Mouse (Mus musculus) midbrain, embryonic 16.5 days (tissue): ENCODE measurements around the gene Cadm1. TPM values are rescaled to one million over a fixed set of nuclear protein-coding genes. Genes with fewer than 3 reads are reported as not detected.
A peak's percentile ranks its signal among the peaks of the same experiment; 100 is the strongest.

Source experiments
- ATAC-seq: fragments of 200-750 bp; cut with Nextera tagmentation; 2 replicates; pipeline ENCODE4 v1.8.0; 2017; ENCODE audit warnings: moderate TSS enrichment
- H3K27ac ChIP-seq: fragments of 300-500 bp; sonication (generic); 2 replicates; pipeline ENCODE4 v1.5.1; 2014; ENCODE audit warnings: mild to moderate bottlenecking, low read length, mixed read lengths
- H3K27me3 ChIP-seq: fragments of 300-500 bp; sonication (generic); 2 replicates; pipeline ENCODE4 v1.6.1; 2014; ENCODE audit warnings: low read depth, low read length, mixed read lengths; ENCODE audit not compliant: control insufficient read depth, insufficient read depth
- H3K36me3 ChIP-seq: fragments of 300-500 bp; sonication (generic); 2 replicates; pipeline ENCODE4 v1.6.1; 2014; ENCODE audit warnings: mild to moderate bottlenecking, low read length, moderate library complexity, mixed read lengths; ENCODE audit not compliant: control insufficient read depth, insufficient read depth
- H3K4me1 ChIP-seq: fragments of 300-500 bp; sonication (generic); 2 replicates; pipeline ENCODE4 v1.6.1; 2014; ENCODE audit warnings: mild to moderate bottlenecking, low read length, mixed read lengths; ENCODE audit not compliant: control insufficient read depth, insufficient read depth
- H3K4me2 ChIP-seq: fragments of 300-500 bp; sonication (generic); 2 replicates; pipeline ENCODE4 v1.6.1; 2014; ENCODE audit warnings: mild to moderate bottlenecking, low read length, mixed read lengths
- H3K4me3 ChIP-seq: fragments of 300-500 bp; sonication (generic); 2 replicates; pipeline ENCODE4 v1.5.1; 2014; ENCODE audit warnings: low read depth, mild to moderate bottlenecking, low read length, moderate library complexity, mixed read lengths
- H3K9ac ChIP-seq: fragments of 300-500 bp; sonication (generic); 2 replicates; pipeline ENCODE4 v1.6.1; 2014; ENCODE audit warnings: low read depth, low read length, mixed read lengths
- H3K9me3 ChIP-seq: fragments of 300-500 bp; sonication (generic); replicated peaks from 2 replicates; pipeline ENCODE4 v1.6.1; 2014; ENCODE audit warnings: mild to moderate bottlenecking, low read length, mixed read lengths; ENCODE audit not compliant: control insufficient read depth, poor library complexity, severe bottlenecking
- WGBS: fragments of 180-500 bp; shearing (Covaris S2); extraction: QIAGEN DNeasy Blood & Tissue Kit; methylation state at CpG from one replicate; pipeline ENCODE4 v1.1.7; 2014; 5-methylcytosine and 5-hydroxymethylcytosine counted together
- polyA plus RNA-seq: library from polyadenylated mRNA; unstranded; fragments of >200 nt; fragmentation: Nextera tagmentation; extraction: Ambion mirVana; gene quantifications from 2 replicates; pipeline ENCODE4 v1.2.1, GENCODE M21; 2015

Cadm1 gene
- polyA plus RNA-seq, 1 experiment from 2014 or later = 332 TPM

- H3K4me3 ChIP-seq = no peak overlapping the region
- H3K27ac ChIP-seq = no peak overlapping the region
- H3K4me2 ChIP-seq = no peak overlapping the region
- no peaks in the 10 kb centered on the region for H3K36me3 ChIP-seq
- no peaks in the 10 kb centered on the region for H3K27me3 ChIP-seq
- H3K9me3 ChIP-seq = no peaks in the 10 kb centered on the region
- ATAC-seq = no peak
- H3K4me1 ChIP-seq = peaks cover 30% of the 10 kb centered on the region
- 94% methylated on average over 3 of the region's 3 CpGs for WGBS
- H3K9ac ChIP-seq = no peak overlapping the region
These were observed 211.8 kb downstream of the Cadm1 start for GRCm38 (mm10) chr9:47741751-47742150.

DNA sequence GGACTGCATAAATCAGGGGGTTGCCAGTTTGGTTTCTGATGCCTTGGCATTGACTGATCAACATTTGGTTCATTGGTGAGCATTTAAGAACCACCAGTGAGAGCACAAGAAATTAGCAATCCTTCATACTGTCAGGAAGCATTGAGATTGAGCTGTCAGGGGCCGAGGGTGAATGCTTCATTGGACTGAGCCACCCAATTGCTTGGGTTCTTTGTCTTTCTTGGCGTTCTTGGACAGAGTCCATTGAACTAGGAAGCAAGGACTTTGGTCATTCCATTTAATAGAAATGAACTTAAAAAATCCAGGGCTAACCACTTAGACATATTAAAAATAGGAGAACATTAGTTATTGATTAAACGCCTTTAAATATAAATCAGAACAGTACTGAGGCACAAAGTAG is 214.9 kb downstream of the Cadm1 start:
- peaks cover 11% of the 10 kb centered on the region for H3K4me1 ChIP-seq
- no peaks in the 10 kb centered on the region for H3K36me3 ChIP-seq
- no peak overlapping the region for H3K4me3 ChIP-seq
- H3K4me2 ChIP-seq = no peak overlapping the region
- ATAC-seq = no peak
- H3K27ac ChIP-seq = no peak overlapping the region
- WGBS = 79% methylated on average over 3 of the region's 3 CpGs
- H3K9me3 ChIP-seq = no peaks in the 10 kb centered on the region
- H3K27me3 ChIP-seq = no peaks in the 10 kb centered on the region
- H3K9ac ChIP-seq = no peak overlapping the region

- ATAC-seq = no peak
- Histone ChIP-seq H3K4me3 (no peak overlapping the region), H3K27me3 (no peaks in the 10 kb centered on the region), H3K9ac (no peak overlapping the region), H3K9me3 (no peaks in the 10 kb centered on the region), H3K27ac (no peak overlapping the region), H3K4me1 (peaks cover 4% of the 10 kb centered on the region; the same call in 1 of the 2 replicates), H3K4me2 (no peak overlapping the region), H3K36me3 (no peaks in the 10 kb centered on the region)
- 86% methylated on average over 7 of the region's 7 CpGs for WGBS
These were observed 215.7 kb downstream of the Cadm1 start for GRCm38 (mm10) chr9:47745716-47746115.

DNA sequence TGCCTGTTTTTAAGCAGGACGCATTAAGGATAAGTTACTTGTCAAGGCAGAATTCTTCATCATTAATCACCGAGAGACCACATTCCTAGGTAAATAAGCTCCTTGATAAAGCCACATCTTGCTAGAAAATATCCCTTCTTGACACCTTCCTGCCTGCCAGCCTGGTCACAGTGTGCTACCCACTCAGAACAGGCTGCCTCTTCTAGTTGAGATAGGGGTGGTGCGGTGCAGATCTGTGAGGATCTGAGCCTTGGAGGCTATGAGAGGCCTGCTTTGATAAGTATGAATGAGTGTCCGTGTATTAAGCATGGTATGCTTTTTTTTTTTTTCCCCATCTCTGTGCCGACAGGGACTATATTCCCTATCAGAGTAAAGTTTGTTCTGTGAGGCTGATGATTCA is 219.2 kb downstream of the Cadm1 start:
- no peak for ATAC-seq
- H3K27me3 ChIP-seq = no peaks in the 10 kb centered on the region
- no peaks in the 10 kb centered on the region for H3K9me3 ChIP-seq
- H3K4me2 ChIP-seq = no peak overlapping the region
- H3K9ac ChIP-seq = no peak overlapping the region
- H3K4me1 ChIP-seq = peaks cover 12% of the 10 kb centered on the region
- no peak overlapping the region; the same call in 1 of the 2 replicates for H3K27ac ChIP-seq
- no peaks in the 10 kb centered on the region for H3K36me3 ChIP-seq
- 76% methylated on average over 5 of the region's 5 CpGs for WGBS
- H3K4me3 ChIP-seq = no peak overlapping the region

GRCm38 (mm10) chr9:47752516-47752915 is 222.5 kb downstream of the Cadm1 start:
- Histone ChIP-seq H3K27me3 (no peaks in the 10 kb centered on the region), H3K36me3 (no peaks in the 10 kb centered on the region), H3K4me1 (peaks cover 15% of the 10 kb centered on the region), H3K4me3 (no peak overlapping the region), H3K9me3 (no peaks in the 10 kb centered on the region), H3K4me2 (no peak overlapping the region), H3K27ac (no peak overlapping the region), H3K9ac (no peak overlapping the region)
- WGBS = 44% methylated on average over 5 of the region's 5 CpGs
- 0 out of 2 replicates have a peak, but pooled peaks have one; percentile 25 for ATAC-seq

DNA sequence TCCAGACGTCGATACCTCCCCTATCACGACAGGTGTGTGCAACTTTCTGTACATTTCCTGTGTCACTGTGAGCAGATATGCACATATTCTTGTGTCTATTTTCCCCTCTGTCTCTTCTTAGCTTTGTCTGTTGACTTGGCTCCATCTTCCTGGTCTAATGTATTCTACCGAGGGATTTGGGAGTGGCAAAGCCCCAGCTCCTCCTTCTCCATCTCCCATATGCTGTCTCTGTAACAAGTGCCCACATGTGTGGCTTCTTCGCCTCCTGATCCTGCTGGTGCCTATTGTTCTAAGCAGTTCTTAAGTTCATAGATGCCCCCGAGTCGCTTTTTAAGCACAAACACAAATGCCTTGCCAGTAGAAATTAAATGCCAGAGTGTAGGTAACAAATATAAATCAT is 223.2 kb downstream of the Cadm1 start:
- Histone ChIP-seq H3K27me3 (no peaks in the 10 kb centered on the region), H3K27ac (no peak overlapping the region), H3K9me3 (no peaks in the 10 kb centered on the region), H3K36me3 (no peaks in the 10 kb centered on the region), H3K4me1 (peaks cover 16% of the 10 kb centered on the region), H3K9ac (no peak overlapping the region), H3K4me3 (no peak overlapping the region), H3K4me2 (no peak overlapping the region)
- no peak for ATAC-seq
- 61% methylated on average over 7 of the region's 7 CpGs for WGBS

- H3K36me3 ChIP-seq = no peaks in the 10 kb centered on the region
- no peaks in the 10 kb centered on the region for H3K9me3 ChIP-seq
- no peak overlapping the region for H3K4me3 ChIP-seq
- no peak overlapping the region for H3K4me2 ChIP-seq
- ATAC-seq = no peak
- H3K4me1 ChIP-seq = peaks cover 22% of the 10 kb centered on the region
- no peak overlapping the region for H3K27ac ChIP-seq
- H3K9ac ChIP-seq = no peak overlapping the region
- WGBS = 35% methylated on average over 12 of the region's 12 CpGs
- H3K27me3 ChIP-seq = no peaks in the 10 kb centered on the region
These were observed 225.1 kb downstream of the Cadm1 start for GRCm38 (mm10) chr9:47755119-47755518.

DNA sequence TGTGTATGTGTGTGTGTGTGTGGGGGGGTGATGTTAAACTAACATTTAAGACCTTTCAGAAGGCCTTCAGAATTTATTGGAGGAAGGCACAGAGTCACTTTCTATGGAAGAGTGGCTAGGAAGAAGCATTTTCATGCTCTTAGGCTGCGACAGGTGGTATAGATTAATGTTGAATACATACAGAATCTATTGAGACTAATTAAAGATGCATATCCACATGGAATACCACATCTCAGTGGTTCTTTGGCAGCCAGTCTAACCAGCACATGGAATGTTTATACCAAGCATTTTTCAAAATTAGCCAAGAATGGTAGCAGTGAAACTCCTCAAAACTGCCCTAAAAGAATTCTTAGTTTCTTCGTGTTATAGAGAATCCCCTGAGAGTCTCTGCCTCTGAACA is 227.8 kb downstream of the Cadm1 start:
- H3K4me1 ChIP-seq = peaks cover 18% of the 10 kb centered on the region
- whole genome bisulfite sequencing = 88% methylated on average over 2 of the region's 2 CpGs
- H3K4me3 ChIP-seq = no peak overlapping the region
- H3K27me3 ChIP-seq = no peaks in the 10 kb centered on the region
- no peak overlapping the region for H3K4me2 ChIP-seq
- no peaks in the 10 kb centered on the region for H3K9me3 ChIP-seq
- H3K27ac ChIP-seq = no peak overlapping the region
- no peaks in the 10 kb centered on the region for H3K36me3 ChIP-seq
- ATAC-seq = no peak
- no peak overlapping the region for H3K9ac ChIP-seq

- Histone ChIP-seq H3K9me3 (no peaks in the 10 kb centered on the region), H3K4me1 (peaks cover 20% of the 10 kb centered on the region), H3K4me2 (no peak overlapping the region), H3K36me3 (no peaks in the 10 kb centered on the region), H3K4me3 (no peak overlapping the region), H3K27me3 (no peaks in the 10 kb centered on the region), H3K9ac (no peak overlapping the region), H3K27ac (no peak overlapping the region)
- 90% methylated on average over 3 of the region's 3 CpGs for WGBS
- ATAC-seq = no peak
These were observed 228.3 kb downstream of the Cadm1 start for GRCm38 (mm10) chr9:47758320-47758719.
